Mouse (Mus musculus): ENCODE results near the gene Arid1b. TPM values are rescaled to one million over a fixed set of nuclear protein-coding genes. Genes with fewer than 3 reads are reported as not detected.

The Arid1b gene
- polyA plus RNA-seq, 1 experiment: 9.1 TPM

DNA sequence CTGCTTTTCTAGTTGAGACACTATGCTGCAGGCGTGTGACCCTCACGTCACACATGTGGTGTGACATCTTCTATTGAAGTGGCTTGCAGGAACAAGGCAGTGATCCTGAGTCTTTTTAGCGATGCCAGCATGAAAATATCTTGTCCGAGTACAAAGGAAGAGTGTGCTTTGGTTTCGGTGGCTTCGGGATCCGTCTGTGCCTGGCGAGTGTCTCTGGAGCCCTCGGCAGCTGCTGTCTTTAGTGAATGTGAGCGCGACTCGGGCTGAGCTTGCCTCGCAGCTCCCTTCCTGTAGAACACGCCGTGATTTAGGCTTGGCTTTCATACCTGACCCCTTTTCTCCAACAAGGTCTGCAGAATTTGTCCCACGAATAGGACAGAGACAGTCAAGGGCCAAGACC is 275.6 kb downstream of the Arid1b start:
- H3K79me3 ChIP-seq (ENCODE audit: low read depth): no peaks in the 10 kb centered on the region
- H3ac ChIP-seq (ENCODE audit: control insufficient read depth, insufficient read length, low read depth): no peak overlapping the region
- no peaks in the 10 kb centered on the region for H3K27me3 ChIP-seq (ENCODE audit: control insufficient read depth, insufficient read depth, insufficient read length)
- no peaks in the 10 kb centered on the region for H3K79me2 ChIP-seq (ENCODE audit: control insufficient read depth, insufficient read depth)
- no peak overlapping the region for H3K4me3 ChIP-seq (ENCODE audit: insufficient read depth, poor library complexity, severe bottlenecking)
- no peak for TF ChIP-seq MYOD1 (IDR thresholded peaks at IDR 0.05; ENCODE audit: control insufficient read depth, insufficient read length, low read depth)
- TF ChIP-seq USF1 (IDR thresholded peaks at IDR 0.05; ENCODE audit: low read depth): no peak
- no peak for TF ChIP-seq MAX (IDR thresholded peaks at IDR 0.05)
- TF ChIP-seq CTCF (IDR thresholded peaks at IDR 0.05; ENCODE audit: control insufficient read depth, insufficient read depth, insufficient read length): no peak
- TF ChIP-seq FOSL1 (IDR thresholded peaks at IDR 0.05; ENCODE audit: insufficient read depth, low read length, poor library complexity, severe bottlenecking): no peak
- TF ChIP-seq CEBPB (IDR thresholded peaks at IDR 0.05; ENCODE audit: low read depth): no peak
- no peak for TF ChIP-seq MYOG (IDR thresholded peaks at IDR 0.05; ENCODE audit: control insufficient read depth, extremely low read depth, insufficient read length)
- peaks cover 5% of the 10 kb centered on the region for H3K36me3 ChIP-seq (ENCODE audit: control insufficient read depth, insufficient read depth)

DNA sequence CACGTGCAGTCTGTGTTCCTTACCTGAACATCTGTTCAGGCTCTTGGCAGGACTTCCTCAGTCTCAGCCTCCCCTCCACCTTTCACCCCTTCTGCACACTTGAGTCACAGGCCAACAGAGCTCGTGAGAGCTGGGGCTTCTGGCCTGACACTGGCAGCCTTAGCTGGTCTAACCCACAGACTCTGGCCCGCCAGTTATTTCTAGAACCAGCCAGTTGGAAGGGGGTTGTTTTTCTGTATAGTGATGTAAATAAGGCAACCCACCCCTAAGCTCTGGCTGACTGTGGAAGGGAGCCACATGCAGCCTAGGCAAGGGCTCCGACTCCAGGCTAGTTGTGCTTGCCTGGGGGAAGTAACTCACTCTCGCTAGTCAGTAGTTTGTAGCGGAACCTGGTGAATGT is 276.7 kb downstream of the Arid1b start:
- Histone ChIP-seq H3K79me2 (ENCODE audit: control insufficient read depth, insufficient read depth) (no peaks in the 10 kb centered on the region), H3K27me3 (ENCODE audit: control insufficient read depth, insufficient read depth, insufficient read length) (no peaks in the 10 kb centered on the region), H3K36me3 (ENCODE audit: control insufficient read depth, insufficient read depth) (peaks cover 5% of the 10 kb centered on the region), H3K4me3 (ENCODE audit: insufficient read depth, poor library complexity, severe bottlenecking) (no peak overlapping the region), H3K79me3 (ENCODE audit: low read depth) (no peaks in the 10 kb centered on the region), H3ac (ENCODE audit: control insufficient read depth, insufficient read length, low read depth) (no peak overlapping the region)
- TF ChIP-seq CEBPB (IDR thresholded peaks at IDR 0.05; ENCODE audit: low read depth) (no peak), FOSL1 (IDR thresholded peaks at IDR 0.05; ENCODE audit: insufficient read depth, low read length, poor library complexity, severe bottlenecking) (no peak), MAX (IDR thresholded peaks at IDR 0.05) (no peak), MYOG (IDR thresholded peaks at IDR 0.05; ENCODE audit: control insufficient read depth, extremely low read depth, insufficient read length) (no peak), USF1 (IDR thresholded peaks at IDR 0.05; ENCODE audit: low read depth) (no peak), MYOD1 (IDR thresholded peaks at IDR 0.05; ENCODE audit: control insufficient read depth, insufficient read length, low read depth) (no peak), CTCF (IDR thresholded peaks at IDR 0.05; ENCODE audit: control insufficient read depth, insufficient read depth, insufficient read length) (no peak)

DNA sequence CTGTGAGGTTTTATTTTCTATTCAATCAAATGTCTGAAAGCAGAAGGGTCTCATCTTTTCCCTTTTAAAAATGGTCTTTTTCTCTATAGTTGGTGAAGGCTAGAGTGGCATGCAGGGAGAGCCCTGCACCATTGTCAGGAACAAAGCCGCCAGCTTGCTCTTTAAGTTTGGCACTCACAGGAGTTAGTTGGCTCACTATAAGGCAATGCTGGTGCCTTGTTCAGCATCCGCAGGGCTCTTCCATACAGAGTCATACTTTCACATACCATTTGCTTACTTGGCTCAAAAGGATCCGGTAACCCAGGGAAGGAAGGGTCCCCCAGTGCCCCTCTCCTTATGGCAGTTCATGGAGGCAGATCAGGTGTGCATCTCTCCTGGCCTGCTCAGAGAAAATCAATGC is 279.0 kb downstream of the Arid1b start:
- Histone ChIP-seq H3K27me3 (ENCODE audit: control insufficient read depth, insufficient read depth, insufficient read length) (no peaks in the 10 kb centered on the region), H3K79me3 (ENCODE audit: low read depth) (no peaks in the 10 kb centered on the region), H3K36me3 (ENCODE audit: control insufficient read depth, insufficient read depth) (peaks cover 7% of the 10 kb centered on the region), H3K4me3 (ENCODE audit: insufficient read depth, poor library complexity, severe bottlenecking) (no peak overlapping the region), H3ac (ENCODE audit: control insufficient read depth, insufficient read length, low read depth) (no peak overlapping the region), H3K79me2 (ENCODE audit: control insufficient read depth, insufficient read depth) (no peaks in the 10 kb centered on the region)
- no peak for TF ChIP-seq FOSL1 (IDR thresholded peaks at IDR 0.05; ENCODE audit: insufficient read depth, low read length, poor library complexity, severe bottlenecking)
- TF ChIP-seq CEBPB (IDR thresholded peaks at IDR 0.05; ENCODE audit: low read depth): no peak
- no peak for TF ChIP-seq USF1 (IDR thresholded peaks at IDR 0.05; ENCODE audit: low read depth)
- no peak for TF ChIP-seq CTCF (IDR thresholded peaks at IDR 0.05; ENCODE audit: control insufficient read depth, insufficient read depth, insufficient read length)
- TF ChIP-seq MYOG (IDR thresholded peaks at IDR 0.05; ENCODE audit: control insufficient read depth, extremely low read depth, insufficient read length): no peak
- TF ChIP-seq MAX (IDR thresholded peaks at IDR 0.05): no peak
- TF ChIP-seq MYOD1 (IDR thresholded peaks at IDR 0.05; ENCODE audit: control insufficient read depth, insufficient read length, low read depth): no peak

DNA sequence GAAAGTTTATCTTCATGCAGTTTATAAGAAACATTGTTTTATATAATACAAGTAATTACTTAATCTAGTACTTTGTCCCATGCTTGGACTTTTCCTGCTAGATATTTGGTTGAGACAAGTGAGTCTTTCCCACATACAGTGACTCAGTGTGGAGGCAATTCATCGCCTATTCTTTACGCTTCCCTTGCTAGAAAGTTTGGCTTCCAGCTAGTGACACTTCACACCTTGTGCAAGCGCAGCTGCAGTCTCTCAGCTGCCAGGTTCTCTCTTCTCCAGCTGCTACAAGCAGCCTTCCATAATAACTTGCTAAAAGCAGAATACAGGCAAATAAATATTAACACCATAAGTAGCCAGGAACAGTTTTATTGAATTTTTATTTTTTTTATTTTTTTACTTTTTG is 279.6 kb downstream of the Arid1b start:
- H3ac ChIP-seq (ENCODE audit: control insufficient read depth, insufficient read length, low read depth): no peak overlapping the region
- H3K36me3 ChIP-seq (ENCODE audit: control insufficient read depth, insufficient read depth): peaks cover 8% of the 10 kb centered on the region
- TF ChIP-seq CTCF (IDR thresholded peaks at IDR 0.05; ENCODE audit: control insufficient read depth, insufficient read depth, insufficient read length) (no peak), MYOG (IDR thresholded peaks at IDR 0.05; ENCODE audit: control insufficient read depth, extremely low read depth, insufficient read length) (no peak), USF1 (IDR thresholded peaks at IDR 0.05; ENCODE audit: low read depth) (no peak), MAX (IDR thresholded peaks at IDR 0.05) (no peak), MYOD1 (IDR thresholded peaks at IDR 0.05; ENCODE audit: control insufficient read depth, insufficient read length, low read depth) (no peak), FOSL1 (IDR thresholded peaks at IDR 0.05; ENCODE audit: insufficient read depth, low read length, poor library complexity, severe bottlenecking) (no peak), CEBPB (IDR thresholded peaks at IDR 0.05; ENCODE audit: low read depth) (no peak)
- no peaks in the 10 kb centered on the region for H3K79me3 ChIP-seq (ENCODE audit: low read depth)
- H3K27me3 ChIP-seq (ENCODE audit: control insufficient read depth, insufficient read depth, insufficient read length): no peaks in the 10 kb centered on the region
- H3K79me2 ChIP-seq (ENCODE audit: control insufficient read depth, insufficient read depth): no peaks in the 10 kb centered on the region
- H3K4me3 ChIP-seq (ENCODE audit: insufficient read depth, poor library complexity, severe bottlenecking): no peak overlapping the region

DNA sequence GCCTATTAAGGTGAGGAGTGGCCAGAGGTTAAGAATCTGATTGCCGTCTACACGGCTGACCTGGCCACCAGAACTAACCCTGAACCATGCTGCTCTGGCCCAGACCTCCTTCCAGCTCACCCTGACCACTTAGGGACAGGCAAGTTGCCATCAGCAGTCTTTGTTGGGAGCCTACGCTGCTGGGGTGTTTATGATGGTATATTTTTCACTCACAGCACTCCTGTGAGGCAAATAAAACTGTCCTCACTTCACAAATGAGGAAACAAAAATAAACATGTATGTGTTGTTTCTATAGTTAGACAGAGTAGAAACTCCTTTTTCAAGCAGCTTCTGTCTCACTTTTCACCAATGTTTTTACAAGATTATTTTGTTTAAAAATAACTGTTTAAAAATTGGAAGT is 280.3 kb downstream of the Arid1b start:
- Histone ChIP-seq H3ac (ENCODE audit: control insufficient read depth, insufficient read length, low read depth) (no peak overlapping the region), H3K27me3 (ENCODE audit: control insufficient read depth, insufficient read depth, insufficient read length) (no peaks in the 10 kb centered on the region), H3K4me3 (ENCODE audit: insufficient read depth, poor library complexity, severe bottlenecking) (no peak overlapping the region), H3K79me3 (ENCODE audit: low read depth) (no peaks in the 10 kb centered on the region), H3K79me2 (ENCODE audit: control insufficient read depth, insufficient read depth) (no peaks in the 10 kb centered on the region), H3K36me3 (ENCODE audit: control insufficient read depth, insufficient read depth) (peaks cover 8% of the 10 kb centered on the region)
- TF ChIP-seq CTCF (IDR thresholded peaks at IDR 0.05; ENCODE audit: control insufficient read depth, insufficient read depth, insufficient read length) (no peak), MYOD1 (IDR thresholded peaks at IDR 0.05; ENCODE audit: control insufficient read depth, insufficient read length, low read depth) (no peak), USF1 (IDR thresholded peaks at IDR 0.05; ENCODE audit: low read depth) (no peak), FOSL1 (IDR thresholded peaks at IDR 0.05; ENCODE audit: insufficient read depth, low read length, poor library complexity, severe bottlenecking) (no peak), MYOG (IDR thresholded peaks at IDR 0.05; ENCODE audit: control insufficient read depth, extremely low read depth, insufficient read length) (no peak), CEBPB (IDR thresholded peaks at IDR 0.05; ENCODE audit: low read depth) (no peak), MAX (IDR thresholded peaks at IDR 0.05) (no peak)

DNA sequence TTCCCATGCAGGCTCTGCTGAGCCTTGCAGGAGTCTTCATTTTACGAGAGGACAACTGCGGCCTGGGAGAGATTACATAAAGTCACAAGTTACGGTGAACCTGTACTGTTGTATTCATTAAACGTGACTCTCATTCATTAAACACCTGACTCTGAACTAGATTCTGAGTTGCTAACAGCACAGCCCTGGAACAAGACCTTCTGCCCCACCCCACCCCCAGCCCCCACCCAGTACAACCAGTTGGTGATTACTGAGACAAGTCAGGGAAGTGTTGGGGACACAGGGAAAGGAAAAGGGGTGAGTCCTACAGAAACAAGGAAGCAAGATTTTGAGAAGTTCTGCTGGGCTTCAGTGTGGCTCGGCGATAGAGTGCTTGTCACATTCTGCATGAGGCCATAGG is 281.6 kb downstream of the Arid1b start:
- H3K4me3 ChIP-seq (ENCODE audit: insufficient read depth, poor library complexity, severe bottlenecking): no peak overlapping the region
- peaks cover 8% of the 10 kb centered on the region for H3K36me3 ChIP-seq (ENCODE audit: control insufficient read depth, insufficient read depth)
- no peaks in the 10 kb centered on the region for H3K79me3 ChIP-seq (ENCODE audit: low read depth)
- TF ChIP-seq FOSL1 (IDR thresholded peaks at IDR 0.05; ENCODE audit: insufficient read depth, low read length, poor library complexity, severe bottlenecking) (no peak), MYOD1 (IDR thresholded peaks at IDR 0.05; ENCODE audit: control insufficient read depth, insufficient read length, low read depth) (no peak), MYOG (IDR thresholded peaks at IDR 0.05; ENCODE audit: control insufficient read depth, extremely low read depth, insufficient read length) (no peak), CTCF (IDR thresholded peaks at IDR 0.05; ENCODE audit: control insufficient read depth, insufficient read depth, insufficient read length) (no peak), MAX (IDR thresholded peaks at IDR 0.05) (no peak), CEBPB (IDR thresholded peaks at IDR 0.05; ENCODE audit: low read depth) (no peak), USF1 (IDR thresholded peaks at IDR 0.05; ENCODE audit: low read depth) (no peak)
- no peaks in the 10 kb centered on the region for H3K79me2 ChIP-seq (ENCODE audit: control insufficient read depth, insufficient read depth)
- H3ac ChIP-seq (ENCODE audit: control insufficient read depth, insufficient read length, low read depth): no peak overlapping the region
- H3K27me3 ChIP-seq (ENCODE audit: control insufficient read depth, insufficient read depth, insufficient read length): no peaks in the 10 kb centered on the region
